Comparison of ENCODE assay signal across 22 mouse cellular contexts in the genomic region with DNA sequence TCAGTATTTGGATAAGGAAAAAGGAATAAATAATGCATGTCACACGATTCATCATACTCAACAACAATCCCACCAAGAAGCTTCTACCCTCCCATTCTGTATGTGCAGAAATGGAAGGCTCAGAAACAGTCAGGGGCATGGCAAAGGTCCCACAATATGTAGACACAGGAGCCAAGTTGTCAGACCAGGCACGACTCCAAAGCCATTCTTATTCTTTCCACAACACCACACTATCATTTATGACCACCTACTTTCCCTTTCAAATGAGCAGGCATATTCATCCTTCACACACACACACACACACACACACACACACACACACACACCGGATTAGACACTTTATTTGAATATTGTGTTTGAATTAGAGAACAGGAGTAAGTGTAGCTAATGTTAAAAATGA.
DNase-seq lines count a peak whose midpoint lies in the region; ATAC-seq and TF ChIP-seq lines count a peak whose summit lies in the region.
"Had no signal": no experiment of that assay in that cellular context is flagged by ENCODE, and none has a peak within 500 bp of the region (broad histone marks: within the 10 kb centered on the region; RNA-seq: fewer than 3 reads in every experiment).

No protein-coding gene starts in this region.

- no peaks in the 10 kb centered on the region for H3K27me3 ChIP-seq in forebrain, embryonic 13.5 days
- no peaks in the 10 kb centered on the region for H3K27me3 ChIP-seq in forebrain, embryonic 10.5 days (ENCODE audit: poor library complexity, severe bottlenecking)
- H3K27me3 ChIP-seq: heart, embryonic 13.5 days; kidney, embryonic 15.5 days; liver, embryonic 13.5 days; midbrain, embryonic 12.5 days had no signal

- no peak overlapping the region for H3K4me2 ChIP-seq in forebrain, embryonic 13.5 days
- H3K4me2 ChIP-seq: heart, embryonic 13.5 days; kidney, embryonic 15.5 days; liver, embryonic 13.5 days; midbrain, embryonic 12.5 days had no signal

- no peak overlapping the region for H3K27ac ChIP-seq in forebrain, embryonic 13.5 days
- no peak overlapping the region for H3K27ac ChIP-seq in forebrain, embryonic 10.5 days
- H3K27ac ChIP-seq: heart, adult 2 months; heart, embryonic 13.5 days; kidney, embryonic 15.5 days; liver, embryonic 13.5 days; midbrain, embryonic 12.5 days; stomach, postnatal 0 days had no signal

- ATAC-seq in forebrain, embryonic 13.5 days, result 0 out of 2 replicates have a peak, but pooled peaks have one; percentile 36

- TF ChIP-seq CTCF in brain, embryonic 14.5 days (IDR thresholded peaks at IDR 0.05; ENCODE audit: borderline replicate concordance, extremely low read depth, insufficient read depth, insufficient read length), result no peak

- H3K4me3 ChIP-seq in forebrain, embryonic 13.5 days, result no peak overlapping the region
- H3K4me3 ChIP-seq in forebrain, embryonic 10.5 days, result no peak overlapping the region
- H3K4me3 ChIP-seq: heart, adult 2 months; heart, embryonic 13.5 days; kidney, embryonic 15.5 days; liver, embryonic 13.5 days; midbrain, embryonic 12.5 days had no signal

- no peak overlapping the region for H3K9ac ChIP-seq in forebrain, embryonic 13.5 days
- H3K9ac ChIP-seq: heart, embryonic 13.5 days; kidney, embryonic 15.5 days; liver, embryonic 13.5 days; midbrain, embryonic 12.5 days had no signal

- H3K4me1 ChIP-seq in forebrain, embryonic 13.5 days, result no peaks in the 10 kb centered on the region
- no peaks in the 10 kb centered on the region for H3K4me1 ChIP-seq in forebrain, embryonic 10.5 days
- H3K4me1 ChIP-seq: heart, embryonic 13.5 days; kidney, embryonic 15.5 days; liver, embryonic 13.5 days; midbrain, embryonic 12.5 days had no signal

- H3K36me3 ChIP-seq in forebrain, embryonic 13.5 days (ENCODE audit: poor library complexity, severe bottlenecking), result no peaks in the 10 kb centered on the region
- H3K36me3 ChIP-seq in forebrain, embryonic 10.5 days (replicated peaks), result no peaks in the 10 kb centered on the region
- H3K36me3 ChIP-seq: heart, embryonic 13.5 days; kidney, embryonic 15.5 days; liver, embryonic 13.5 days; midbrain, embryonic 12.5 days had no signal

- intact Hi-C loops in left cerebral cortex, postnatal 4 days (cut with DNase I), result no loop called here
- intact Hi-C loops in left cerebral cortex, postnatal 10 days (cut with DNase I), result no loop called here

- DNase-seq in forebrain, embryonic 10.5 days (ENCODE audit: extremely low spot score, low spot score), result no peak
- peak; percentile 80 for DNase-seq in left cerebral cortex, postnatal 4 days
- DNase-seq in left cerebral cortex, postnatal 10 days (ENCODE audit: extremely low spot score in 1 of 2, low spot score in 2 of 2), result no peak
- DNase-seq in adipocyte (ENCODE audit: low spot score), result peak; percentile 14
- DNase-seq in brain, embryonic 14.5 days (ENCODE audit: low read depth), result peak; percentile 61
- DNase-seq in thymus, postnatal 0 days (ENCODE audit: low spot score), result no peak
- DNase-seq in urinary bladder, postnatal 25 days (ENCODE audit: low spot score), result no peak
- DNase-seq: adrenal gland, adult 8-10 months; gastrocnemius, postnatal 36 days; heart, adult 2 months; heart, postnatal 14 days; kidney, adult 11 months; kidney, postnatal 36 days; liver, embryonic 13.5 days; lung, adult 2 months; lung, postnatal 14 days; thymus, adult 2 months had no signal

- WGBS in forebrain, embryonic 13.5 days, result 69% methylated on average over 3 of the region's 3 CpGs
- WGBS in forebrain, embryonic 10.5 days, result 86% methylated on average over 3 of the region's 3 CpGs

- H3K9me3 ChIP-seq in forebrain, embryonic 13.5 days (replicated peaks), result no peaks in the 10 kb centered on the region
- no peaks in the 10 kb centered on the region for H3K9me3 ChIP-seq in forebrain, embryonic 10.5 days
- H3K9me3 ChIP-seq: heart, embryonic 13.5 days; kidney, embryonic 15.5 days; liver, embryonic 13.5 days; midbrain, embryonic 12.5 days had no signal

- no peak for TF ChIP-seq POLR2A in brain, embryonic 14.5 days (IDR thresholded peaks at IDR 0.05; ENCODE audit: borderline replicate concordance, extremely low read depth, insufficient read depth, insufficient read length, poor library complexity, severe bottlenecking)

Comparison
In these comparisons a context has a peak if more than half of its experiments do, and no peak if none do; other contexts are left out.
1. DNase-seq: peak in left cerebral cortex, postnatal 4 days (single experiment), adipocyte (single experiment) and brain, embryonic 14.5 days (single experiment); none in forebrain, embryonic 10.5 days (single experiment), left cerebral cortex, postnatal 10 days (0 of 2), thymus, postnatal 0 days (single experiment) and urinary bladder, postnatal 25 days (single experiment).